Mouse (Mus musculus) testis, adult 2 months (tissue): ENCODE data around the gene Gpc6.

Source experiments
- CTCF ChIP-seq: fragments of 200-500 bp; IDR thresholded peaks from 2 replicates; pipeline ENCODE4 v1.5.1; 2012; ENCODE audit warnings: low read depth, mild to moderate bottlenecking, inconsistent platforms, low read length, moderate library complexity; ENCODE audit not compliant: control insufficient read depth, insufficient read depth, insufficient replicate concordance
- POLR2A ChIP-seq: fragments of 200-500 bp; IDR thresholded peaks from 2 replicates; pipeline ENCODE4 v1.6.1; 2012; ENCODE audit warnings: low read depth, mild to moderate bottlenecking, inconsistent platforms, low read length, moderate library complexity; ENCODE audit not compliant: control insufficient read depth

- TF ChIP-seq CTCF, result no peak
- TF ChIP-seq POLR2A, result no peak
These were observed 230.9 kb downstream of the Gpc6 start for GRCm38 (mm10) chr14:117155884-117156465.
